Mouse (Mus musculus) layer of hippocampus, adult 11-12 months (tissue): ENCODE results near the gene Gpr158.

ENCODE experiments used
- DNase-seq: peaks from one replicate; pipeline ENCODE4 v3.0.0; 2022; ENCODE audit warnings: low spot score

The Gpr158 gene

GRCm38 (mm10) chr2:21632136-21632535 lies 264.8 kb downstream of the Gpr158 start:
- DNase-seq: no peak

DNA sequence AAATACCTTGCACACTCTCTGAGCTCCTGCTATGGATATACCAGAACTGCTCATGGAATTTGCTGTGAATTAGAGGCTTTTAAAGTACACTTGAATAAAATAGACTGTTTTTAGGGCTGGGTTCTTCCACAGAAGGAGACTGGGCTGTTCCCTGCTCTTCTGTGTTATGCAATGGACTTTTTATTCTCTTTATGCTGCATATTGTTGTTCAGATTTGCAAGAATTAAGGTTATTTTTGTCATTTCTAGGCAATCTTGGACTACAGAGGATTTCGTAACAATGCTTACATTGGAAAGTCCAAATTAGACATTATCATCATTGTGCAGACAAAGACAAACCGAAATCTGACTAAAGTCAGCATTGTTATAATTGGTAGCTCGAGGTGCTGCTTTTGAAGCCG lies 298.4 kb downstream of the Gpr158 start:
- DNase-seq: no peak

DNA sequence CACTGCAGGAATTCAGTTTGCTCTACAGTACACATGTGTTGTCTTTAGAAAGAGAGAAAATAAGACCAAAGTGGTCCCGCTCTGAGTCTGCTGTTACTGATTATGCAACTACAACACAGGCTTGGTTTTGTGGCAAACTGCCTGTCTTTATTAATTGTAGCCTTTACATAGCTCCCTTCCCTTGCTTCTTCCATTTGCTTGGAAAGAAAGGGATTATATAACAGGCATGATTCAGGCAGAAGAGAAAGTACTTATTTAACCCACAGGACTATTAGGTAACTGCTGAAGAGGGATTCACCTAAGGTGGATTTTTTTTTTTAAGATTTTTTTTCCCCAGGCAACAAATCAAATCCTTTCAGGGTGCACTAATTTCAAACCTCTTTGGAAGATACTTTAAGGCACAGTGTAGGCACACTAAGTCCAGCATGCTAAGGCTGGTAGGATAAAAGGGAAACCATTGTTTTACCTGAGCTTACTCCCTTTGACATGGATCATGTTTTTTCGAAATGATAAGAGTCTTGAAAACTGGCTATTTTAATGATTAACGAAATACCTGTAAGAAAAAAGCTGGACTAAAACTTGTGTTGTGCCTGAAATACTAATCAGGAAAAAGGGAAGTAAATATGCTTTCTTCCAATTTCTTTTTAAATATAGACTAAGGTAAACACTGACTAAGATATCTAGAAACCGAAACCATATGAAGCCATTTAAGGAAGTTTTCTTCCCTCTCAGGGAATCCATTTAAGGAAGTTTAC lies 308.9 kb downstream of the Gpr158 start:
- peak; percentile 13 for DNase-seq

DNA sequence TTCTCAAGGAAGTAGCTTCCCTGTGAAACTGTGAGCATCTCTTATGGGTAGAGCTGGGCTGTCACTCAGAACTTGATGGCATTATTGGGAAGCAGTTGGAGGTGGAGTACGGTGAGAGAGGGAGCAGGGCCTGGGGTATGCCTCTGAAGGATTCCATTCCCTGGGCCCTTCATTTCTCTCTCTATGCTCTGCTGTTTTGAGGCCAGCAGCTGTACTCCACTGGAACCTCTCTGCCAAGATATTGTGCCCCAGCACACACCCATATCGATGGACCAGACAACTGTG lies 309.4 kb downstream of the Gpr158 start:
- no peak for DNase-seq

GRCm38 (mm10) chr2:21680735-21681270 lies 313.5 kb downstream of the Gpr158 start:
- no peak for DNase-seq

DNA sequence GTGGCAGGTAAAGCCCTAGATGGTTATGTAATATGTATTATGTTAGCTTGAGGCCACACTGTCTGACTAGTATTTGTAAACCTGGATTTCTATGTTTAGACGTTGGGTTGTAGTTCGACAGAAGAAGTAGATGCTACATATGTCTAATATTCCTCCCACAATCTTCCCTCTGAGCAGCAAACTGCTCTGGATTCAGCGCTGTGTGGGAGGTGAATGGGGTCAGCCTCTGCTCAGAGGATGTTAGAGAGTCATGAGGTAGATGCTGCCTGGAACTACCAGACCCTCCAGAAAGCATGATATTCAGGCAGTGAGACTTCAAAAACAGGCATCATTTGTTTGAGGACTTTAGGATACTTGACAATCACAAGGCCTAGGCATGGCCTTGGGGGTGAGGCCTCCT lies 317.4 kb downstream of the Gpr158 start:
- DNase-seq: no peak

GRCm38 (mm10) chr2:21693128-21693527 lies 325.8 kb downstream of the Gpr158 start:
- no peak for DNase-seq

DNA sequence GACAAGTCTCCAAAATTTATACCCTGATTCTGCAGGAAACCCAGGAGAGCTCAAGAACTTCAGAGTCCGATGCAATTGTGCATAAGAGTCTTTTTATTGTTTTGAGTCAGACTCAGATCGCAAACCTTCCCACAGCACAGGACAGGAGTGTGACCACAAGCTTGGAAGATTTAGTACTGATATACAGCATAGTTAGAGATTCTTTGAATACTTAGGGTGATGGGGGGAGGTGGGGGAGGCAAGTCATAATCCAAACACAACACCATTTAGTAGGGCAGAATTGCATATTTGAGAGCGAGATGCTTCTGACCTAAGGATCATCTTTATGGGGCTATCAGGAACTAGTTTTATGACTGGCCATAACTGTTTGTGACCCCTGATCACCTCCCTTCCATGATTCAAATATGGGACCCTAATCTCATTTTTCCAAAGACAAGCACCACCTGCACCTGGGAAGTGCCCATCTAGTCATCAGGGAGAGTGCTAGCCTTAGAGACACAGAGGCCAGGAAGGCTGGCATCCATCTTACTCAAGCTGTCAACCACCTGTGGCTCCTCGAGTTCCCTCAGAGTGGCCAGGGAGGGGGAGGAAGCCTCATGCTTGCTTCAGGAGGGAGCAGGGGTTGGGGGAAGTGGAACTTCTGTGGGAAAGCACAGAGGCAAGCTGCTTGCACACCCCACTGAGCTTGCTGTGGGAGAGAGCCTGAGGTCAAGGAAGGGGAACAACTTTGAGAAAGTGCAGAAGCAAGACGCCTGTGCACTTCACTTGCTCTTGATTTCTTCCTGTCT lies 326.7 kb downstream of the Gpr158 start:
- DNase-seq: no peak

GRCm38 (mm10) chr2:21728075-21728474 lies 360.7 kb downstream of the Gpr158 start:
- DNase-seq: peak; percentile 10

DNA sequence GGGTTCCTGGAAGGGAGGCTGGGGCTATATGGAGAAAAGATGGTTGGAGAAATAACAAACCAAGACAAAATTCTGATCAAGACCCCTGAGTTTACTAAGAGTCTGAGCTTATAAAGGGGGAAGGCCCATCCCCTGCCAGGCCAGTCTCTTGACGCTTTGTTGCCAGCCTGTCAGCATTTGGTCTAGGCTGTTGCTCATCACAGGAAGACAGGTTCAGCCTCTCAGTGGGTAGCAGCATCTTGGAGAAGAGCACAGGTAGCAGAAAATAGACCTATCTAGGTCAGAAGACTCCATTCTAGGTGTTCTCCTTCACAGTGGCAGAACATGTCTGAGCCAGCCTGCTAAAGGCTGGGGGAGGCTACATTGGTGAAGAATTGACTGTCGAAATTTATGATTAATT lies 416.4 kb downstream of the Gpr158 start:
- DNase-seq: no peak

DNA sequence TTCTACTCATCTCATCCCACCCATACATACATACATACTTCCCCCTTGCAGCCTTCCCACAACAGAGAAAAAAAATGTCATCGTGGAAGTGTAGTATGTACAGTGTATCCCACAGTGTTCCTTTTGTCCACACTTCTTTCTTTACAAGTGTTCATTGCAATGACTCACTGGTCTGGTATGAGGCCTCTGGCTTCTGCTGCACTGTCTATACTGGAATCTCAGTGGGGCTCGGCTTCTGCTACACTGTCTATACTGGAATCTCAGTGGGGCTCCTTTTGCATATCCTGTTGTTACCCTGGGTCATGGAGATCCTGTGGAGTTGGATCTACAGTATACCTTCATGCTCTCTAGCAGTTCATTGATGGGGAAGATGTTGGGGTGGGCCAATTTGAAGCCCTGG lies 425.8 kb downstream of the Gpr158 start:
- no peak for DNase-seq

DNA sequence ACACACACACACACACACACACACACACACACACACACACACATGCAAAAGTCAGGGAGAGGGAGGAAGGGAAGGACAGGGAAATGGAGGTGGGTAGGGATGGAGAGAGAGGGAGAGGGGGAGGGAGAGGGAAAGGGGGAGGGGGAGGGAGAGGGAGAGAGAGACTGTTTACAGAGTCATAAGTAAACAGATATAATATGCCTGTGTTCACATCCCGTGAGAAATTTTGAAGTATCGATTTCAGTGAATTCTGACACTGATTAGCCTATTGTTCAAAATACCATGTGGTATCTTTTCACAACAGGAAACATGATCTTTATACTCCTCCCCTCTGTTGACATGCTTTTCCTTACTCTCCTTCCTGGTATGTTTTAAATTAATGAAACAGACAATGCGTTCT lies 432.3 kb downstream of the Gpr158 start:
- DNase-seq: no peak

DNA sequence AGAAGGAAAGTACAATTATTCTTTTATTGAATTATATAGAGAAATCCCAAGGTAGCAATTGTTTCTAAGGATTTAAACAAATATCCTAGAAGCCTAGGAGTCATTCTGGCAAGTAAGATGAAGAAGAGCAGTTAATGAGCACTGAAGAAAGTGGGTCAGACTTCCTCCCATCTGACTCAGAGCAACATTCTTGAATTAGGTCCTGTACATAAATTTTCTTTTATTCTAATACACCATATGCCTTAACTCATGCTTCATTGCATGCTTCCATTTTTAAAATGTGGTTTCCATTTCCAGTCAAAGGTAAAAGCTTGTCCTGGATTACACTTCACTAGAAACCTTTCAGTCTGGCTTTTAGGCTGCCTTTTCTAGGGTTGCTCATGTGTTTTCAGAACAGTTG lies 432.7 kb downstream of the Gpr158 start:
- no peak for DNase-seq

DNA sequence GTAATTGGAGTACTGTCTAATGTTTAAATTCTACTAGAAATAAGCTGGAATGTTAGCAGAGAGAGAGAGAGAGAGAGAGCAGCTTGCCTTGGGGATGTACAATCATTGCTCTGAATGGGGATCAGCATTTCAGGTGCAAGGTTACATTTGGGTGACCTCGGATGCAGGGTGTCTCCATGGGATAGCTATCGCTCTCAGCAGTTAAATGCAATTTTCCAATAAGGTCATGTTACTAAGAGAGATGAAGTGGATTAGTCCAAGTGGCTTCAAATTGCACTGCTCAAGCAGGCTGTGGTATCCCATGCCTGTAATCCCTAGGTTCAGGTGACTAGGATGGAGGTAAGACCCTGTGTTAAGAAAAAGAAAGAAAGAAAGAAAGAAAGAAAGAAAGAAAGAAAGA lies 441.2 kb downstream of the Gpr158 start:
- DNase-seq: no peak

DNA sequence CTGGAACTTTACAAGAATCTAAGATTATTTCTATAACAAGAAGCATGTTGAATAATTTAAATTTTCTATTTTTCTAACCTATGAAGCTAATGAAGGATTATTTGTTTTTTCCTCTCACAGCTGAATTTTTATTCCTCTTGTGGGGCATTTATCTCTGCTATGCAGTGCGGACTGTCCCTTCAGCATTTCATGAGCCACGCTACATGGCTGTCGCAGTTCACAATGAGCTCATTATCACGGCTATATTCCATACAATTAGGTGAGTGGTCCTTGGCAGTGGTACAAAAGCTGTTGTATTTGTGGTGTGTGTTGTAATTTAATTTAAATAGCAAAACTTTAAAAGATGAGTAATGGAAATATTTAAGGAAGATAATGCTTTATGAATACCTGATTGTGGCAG lies 443.1 kb downstream of the Gpr158 start:
- no peak for DNase-seq

- DNase-seq: no peak
These were observed 496.7 kb downstream of the Gpr158 start for GRCm38 (mm10) chr2:21864061-21864460.
